Mouse (Mus musculus): ENCODE results near the gene Mau2. TPM values are rescaled to one million over a fixed set of nuclear protein-coding genes. Genes with fewer than 3 reads are reported as not detected.
"Not testable (repeated sequence)": the region's sequence is repeated elsewhere in the genome, so short reads cannot be mapped to it uniquely, and the experiment has no call there.

Gene Mau2
- polyA plus RNA-seq, 1 experiment from 2014 or later, result 22.7 TPM

- peaks cover 39% of the 10 kb centered on the region for H3K36me3 ChIP-seq
- H3K27me3 ChIP-seq, result no peaks in the 10 kb centered on the region; the same call in 1 of the 2 replicates
- DNase-seq (no peak), ATAC-seq (ENCODE audit: low read depth) (peak; percentile 78)
- H3K27ac ChIP-seq, result no peak within 1 kb of the TSS
- peaks cover 20% of the 10 kb centered on the region for H3K4me1 ChIP-seq (replicated peaks)
- H3K4me2 ChIP-seq, result peak within 1 kb of the TSS; percentile 68
- WGBS (ENCODE audit: insufficient replicate concordance), result 13% methylated on average over 14 of the region's 27 CpGs
- H3K4me3 ChIP-seq (replicated peaks), result peak within 1 kb of the TSS; percentile 38
- peak within 1 kb of the TSS; percentile 47 for H3K9ac ChIP-seq
- H3K9me3 ChIP-seq (replicated peaks), result no peaks in the 10 kb centered on the region
These were observed 30.0 kb upstream of the Mau2 start, which contains the start of gene Tm6sf2 for GRCm38 (mm10) chr8:70072441-70073069. Tm6sf2 (plus strand) TSS chr8:70072924.

DNA sequence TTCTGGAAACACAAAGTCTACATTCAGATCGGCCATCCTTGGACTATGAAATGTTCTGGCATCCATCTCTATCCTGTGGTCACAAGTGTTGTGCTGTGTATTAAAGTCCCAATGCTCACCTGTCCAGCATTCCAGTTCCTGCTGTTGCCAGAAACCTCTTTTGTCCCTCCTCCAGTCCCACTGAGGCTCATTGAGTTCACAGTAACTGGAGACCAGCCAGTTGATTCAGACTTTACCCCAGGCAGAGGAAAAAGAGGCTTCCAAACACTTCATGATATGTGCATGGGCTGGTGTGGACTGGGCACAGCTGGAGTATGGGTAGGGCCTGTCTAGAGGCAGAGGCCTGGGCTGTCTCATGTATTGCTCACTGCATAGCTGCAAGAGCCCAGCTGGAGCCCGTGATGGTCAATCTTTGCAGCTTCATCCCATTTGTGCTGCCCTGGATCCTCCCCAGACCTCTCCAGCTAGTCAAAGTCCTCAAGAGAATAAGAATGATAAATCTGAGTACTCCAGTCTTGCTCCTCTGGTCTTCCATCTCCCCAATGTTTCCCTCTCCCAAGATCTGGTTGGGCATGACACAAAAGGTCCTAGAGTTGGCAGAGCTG is 29.4 kb upstream of the Mau2 start:
- Histone ChIP-seq H3K9ac (no peak overlapping the region), H3K4me1 (replicated peaks) (peaks cover 20% of the 10 kb centered on the region), H3K27ac (no peak overlapping the region), H3K4me2 (peak overlapping the region; percentile 68), H3K27me3 (no peaks in the 10 kb centered on the region; the same call in 1 of the 2 replicates), H3K36me3 (peaks cover 45% of the 10 kb centered on the region), H3K4me3 (replicated peaks) (no peak overlapping the region), H3K9me3 (replicated peaks) (no peaks in the 10 kb centered on the region)
- no peak for DNase-seq
- 63% methylated on average over 2 of the region's 2 CpGs for WGBS (ENCODE audit: insufficient replicate concordance)
- no peak for ATAC-seq (ENCODE audit: low read depth)

- Histone ChIP-seq H3K4me2 (no peak overlapping the region), H3K27ac (no peak overlapping the region), H3K9ac (no peak overlapping the region), H3K36me3 (peaks cover 93% of the 10 kb centered on the region), H3K4me1 (replicated peaks) (no peaks in the 10 kb centered on the region), H3K4me3 (replicated peaks) (no peak overlapping the region), H3K9me3 (replicated peaks) (no peaks in the 10 kb centered on the region), H3K27me3 (no peaks in the 10 kb centered on the region)
- WGBS (ENCODE audit: insufficient replicate concordance), result 75% methylated on average over 1 of the region's 1 CpGs
- no peak for DNase-seq
- ATAC-seq (ENCODE audit: low read depth), result no peak
These were observed 15.2 kb upstream of the Mau2 start for GRCm38 (mm10) chr8:70057721-70058120.

DNA sequence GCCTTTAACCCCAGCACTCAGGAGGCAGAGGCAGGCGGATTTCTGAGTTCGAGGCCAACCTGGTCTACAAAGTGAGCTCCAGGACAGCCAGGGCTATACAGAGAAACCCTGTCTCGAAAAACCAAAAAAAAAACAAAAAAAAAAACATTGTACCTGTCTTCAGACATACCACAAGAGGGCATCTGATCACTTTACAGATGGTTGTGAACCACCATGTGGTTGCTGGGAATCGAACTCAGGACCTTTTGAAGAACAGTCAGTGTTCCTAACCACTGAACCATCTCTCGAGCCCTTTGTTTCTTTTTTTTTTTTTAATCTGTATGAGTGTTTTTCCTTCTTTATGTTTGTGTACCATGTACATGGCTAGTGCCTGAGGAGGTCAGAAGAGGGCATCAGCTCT is 7.9 kb upstream of the Mau2 start:
- not testable (repeated sequence) for H3K4me1 ChIP-seq (replicated peaks); H3K4me3 ChIP-seq (replicated peaks)

DNA sequence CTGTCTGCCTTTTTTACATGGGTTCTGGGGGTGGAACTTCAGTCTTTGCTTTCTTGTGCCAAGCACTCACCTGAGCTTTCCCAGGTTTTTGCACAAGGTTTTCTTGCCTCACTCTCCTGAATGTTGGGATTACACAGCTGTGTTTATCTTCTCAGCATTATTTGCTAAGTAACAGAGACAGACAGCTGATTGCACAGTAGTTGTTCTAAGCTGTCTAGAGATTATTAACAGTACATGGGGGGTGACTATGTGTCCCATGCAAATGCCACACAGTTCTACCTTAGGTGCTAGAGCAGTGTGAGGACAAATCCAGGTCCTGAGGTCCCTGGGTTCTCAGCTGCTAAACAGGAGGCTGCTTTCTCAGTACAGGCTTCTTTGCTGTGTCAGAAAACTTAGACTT is 7.1 kb upstream of the Mau2 start:
- no peak for ATAC-seq (ENCODE audit: low read depth)
- H3K4me1 ChIP-seq (replicated peaks), result peaks cover 2% of the 10 kb centered on the region

More for the DNA sequence above, 7.9 kb upstream of the Mau2 start:
- H3K36me3 ChIP-seq, result peaks cover 70% of the 10 kb centered on the region
- H3K27me3 ChIP-seq; H3K9ac ChIP-seq; DNase-seq; H3K9me3 ChIP-seq (replicated peaks); H3K4me2 ChIP-seq; ATAC-seq (ENCODE audit: low read depth); H3K27ac ChIP-seq: not testable (repeated sequence)
- 80% methylated on average over 5 of the region's 5 CpGs for WGBS (ENCODE audit: insufficient replicate concordance)

GRCm38 (mm10) chr8:70043996-70044395 is 1.5 kb upstream of the Mau2 start:
- Histone ChIP-seq H3K4me3 (replicated peaks) (peak overlapping the region; percentile 87), H3K4me2 (peak overlapping the region; percentile 94), H3K9ac (peak overlapping the region; percentile 95), H3K36me3 (peaks cover 14% of the 10 kb centered on the region), H3K4me1 (replicated peaks) (peaks cover 46% of the 10 kb centered on the region), H3K9me3 (replicated peaks) (no peaks in the 10 kb centered on the region), H3K27me3 (no peaks in the 10 kb centered on the region), H3K27ac (no peak overlapping the region)
- 75% methylated on average over 5 of the region's 5 CpGs for WGBS (ENCODE audit: insufficient replicate concordance)
- DNase-seq (no peak), ATAC-seq (ENCODE audit: low read depth) (no peak)

More for the DNA sequence above, 7.1 kb upstream of the Mau2 start:
- H3K36me3 ChIP-seq, result peaks cover 63% of the 10 kb centered on the region
- no peak overlapping the region for H3K4me3 ChIP-seq (replicated peaks)
- no peak overlapping the region for H3K4me2 ChIP-seq
- no peak overlapping the region for H3K9ac ChIP-seq
- no peak overlapping the region for H3K27ac ChIP-seq
- no peaks in the 10 kb centered on the region for H3K27me3 ChIP-seq
- no peak for DNase-seq
- no peaks in the 10 kb centered on the region for H3K9me3 ChIP-seq (replicated peaks)

DNA sequence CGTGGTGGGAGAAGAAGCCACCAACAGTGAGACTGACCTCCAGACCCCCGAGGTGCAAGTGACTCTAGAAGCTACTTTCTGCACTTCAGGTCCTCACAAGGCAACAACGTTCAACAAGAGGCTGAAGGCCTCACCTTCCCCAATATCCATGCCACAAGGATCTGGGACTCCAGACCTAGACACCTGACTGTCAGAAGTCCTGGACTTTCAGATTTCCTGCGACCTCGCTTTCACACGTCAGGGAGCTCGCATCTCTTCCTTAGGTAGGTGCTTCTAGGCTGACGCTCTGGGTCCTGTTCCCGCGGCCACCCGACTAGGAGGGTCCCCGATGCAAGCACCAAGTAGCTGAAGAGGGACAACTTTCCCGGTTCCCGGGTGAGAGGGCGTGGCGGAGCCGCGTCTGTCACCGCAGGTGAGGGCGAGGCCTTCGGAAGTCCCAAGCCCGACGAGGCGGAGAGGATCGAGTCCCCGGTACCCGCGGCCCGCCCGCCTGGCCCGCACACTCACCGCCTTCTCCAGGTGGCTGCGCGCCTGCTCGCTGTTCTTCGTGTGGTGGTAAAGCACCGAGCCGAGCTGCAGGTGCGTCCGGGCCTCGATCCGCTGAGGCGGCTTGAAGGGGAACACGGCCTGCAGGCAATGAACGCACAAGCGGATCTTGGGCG is 518 bp downstream of the Mau2 start:
- ATAC-seq (ENCODE audit: low read depth) (peak; percentile 32; the same call in 1 of the 2 replicates), DNase-seq (peak; percentile 50)
- Histone ChIP-seq H3K9ac (peak overlapping the region; percentile 95), H3K27me3 (no peaks in the 10 kb centered on the region), H3K4me2 (peak overlapping the region; percentile 89), H3K27ac (peak overlapping the region; percentile 88), H3K4me3 (replicated peaks) (peak overlapping the region; percentile 87), H3K4me1 (replicated peaks) (peaks cover 66% of the 10 kb centered on the region), H3K36me3 (peaks cover 6% of the 10 kb centered on the region; the same call in 1 of the 2 replicates), H3K9me3 (replicated peaks) (no peaks in the 10 kb centered on the region)
- under 1% methylated on average over 47 of the region's 47 CpGs for WGBS (ENCODE audit: insufficient replicate concordance)

DNA sequence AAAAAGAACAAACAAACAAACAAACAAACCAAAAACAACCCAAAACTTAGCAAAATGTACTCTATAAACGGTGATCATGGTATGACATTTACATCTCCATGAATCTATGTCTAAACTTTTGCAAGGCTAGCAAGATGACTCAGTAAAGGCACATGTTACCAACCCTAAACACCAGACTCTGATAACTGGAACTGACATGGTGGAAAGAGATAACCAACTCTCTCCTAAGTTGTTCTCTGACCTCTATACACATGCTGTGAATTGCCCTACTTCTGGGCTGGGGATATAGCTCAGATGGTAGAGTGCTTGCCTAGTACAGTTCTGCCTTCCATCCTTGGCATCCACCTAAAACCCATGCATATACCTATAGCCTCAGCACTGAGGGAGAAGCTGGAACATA is 4.5 kb downstream of the Mau2 start:
- Histone ChIP-seq H3K9me3 (replicated peaks) (no peaks in the 10 kb centered on the region), H3K4me3 (replicated peaks) (no peak overlapping the region), H3K27ac (peak overlapping the region; percentile 91), H3K36me3 (peaks cover 21% of the 10 kb centered on the region), H3K27me3 (no peaks in the 10 kb centered on the region), H3K4me1 (replicated peaks) (peaks cover 62% of the 10 kb centered on the region), H3K9ac (peak overlapping the region; percentile 42), H3K4me2 (peak overlapping the region; percentile 48)
- WGBS (ENCODE audit: insufficient replicate concordance), result 51% methylated on average over 1 of the region's 1 CpGs
- DNase-seq (no peak), ATAC-seq (ENCODE audit: low read depth) (peak; percentile 72)

DNA sequence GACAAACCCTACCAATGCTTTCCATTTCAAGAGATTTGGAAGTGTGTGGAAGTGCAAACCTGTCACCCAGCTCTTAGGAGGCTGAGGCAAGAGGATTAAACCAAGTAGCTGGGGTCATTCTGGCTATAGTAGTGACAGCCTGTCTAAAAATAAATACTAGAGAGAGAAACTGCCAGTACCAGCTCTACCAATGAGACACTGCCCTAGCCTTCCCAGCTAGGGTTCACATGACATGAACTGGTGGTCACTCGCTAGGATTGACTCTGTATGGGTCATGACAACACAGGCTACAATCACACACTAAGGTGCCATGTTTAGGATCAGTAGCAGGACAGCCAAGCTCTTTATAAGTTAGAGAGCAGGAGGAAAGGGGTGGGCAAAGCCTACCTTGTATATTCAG is 12.3 kb downstream of the Mau2 start:
- Histone ChIP-seq H3K9me3 (replicated peaks) (no peaks in the 10 kb centered on the region), H3K27ac (no peak overlapping the region), H3K4me3 (replicated peaks) (no peak overlapping the region), H3K4me2 (no peak overlapping the region), H3K4me1 (replicated peaks) (peaks cover 5% of the 10 kb centered on the region; the same call in 1 of the 2 replicates), H3K27me3 (no peaks in the 10 kb centered on the region), H3K36me3 (peaks cover 79% of the 10 kb centered on the region), H3K9ac (no peak overlapping the region)
- DNase-seq (no peak), ATAC-seq (ENCODE audit: low read depth) (no peak)
- WGBS (ENCODE audit: insufficient replicate concordance), result 94% methylated on average over 1 of the region's 1 CpGs

DNA sequence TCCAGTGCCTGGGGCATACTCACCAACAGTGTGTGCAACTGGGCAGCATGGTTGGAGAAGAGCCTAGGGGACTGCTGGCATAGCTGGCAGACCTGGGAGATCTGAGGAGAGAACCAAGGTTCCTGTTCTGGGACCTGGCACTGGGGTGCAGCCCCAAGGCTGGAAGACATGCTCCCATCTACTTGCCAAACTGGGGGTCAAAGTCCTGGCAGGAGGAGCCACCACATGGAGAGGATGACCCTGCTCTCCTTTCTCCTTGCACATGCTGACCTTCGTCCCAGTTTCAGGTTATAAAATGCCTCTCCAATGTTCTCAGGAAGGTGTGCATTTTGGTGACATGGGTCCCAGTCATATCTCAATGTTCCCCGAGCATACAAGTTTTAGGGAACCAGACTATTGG is 16.4 kb downstream of the Mau2 start:
- DNase-seq, result no peak
- peaks cover 5% of the 10 kb centered on the region; the same call in 1 of the 2 replicates for H3K4me1 ChIP-seq (replicated peaks)
- H3K4me3 ChIP-seq (replicated peaks), result no peak overlapping the region
- H3K9me3 ChIP-seq (replicated peaks), result no peaks in the 10 kb centered on the region
- H3K4me2 ChIP-seq, result no peak overlapping the region
- H3K36me3 ChIP-seq, result peaks cover 100% of the 10 kb centered on the region
- ATAC-seq (ENCODE audit: low read depth), result no peak
- H3K27ac ChIP-seq, result no peak overlapping the region
- H3K27me3 ChIP-seq, result no peaks in the 10 kb centered on the region
- no peak overlapping the region for H3K9ac ChIP-seq
- 86% methylated on average over 2 of the region's 2 CpGs for WGBS (ENCODE audit: insufficient replicate concordance)

DNA sequence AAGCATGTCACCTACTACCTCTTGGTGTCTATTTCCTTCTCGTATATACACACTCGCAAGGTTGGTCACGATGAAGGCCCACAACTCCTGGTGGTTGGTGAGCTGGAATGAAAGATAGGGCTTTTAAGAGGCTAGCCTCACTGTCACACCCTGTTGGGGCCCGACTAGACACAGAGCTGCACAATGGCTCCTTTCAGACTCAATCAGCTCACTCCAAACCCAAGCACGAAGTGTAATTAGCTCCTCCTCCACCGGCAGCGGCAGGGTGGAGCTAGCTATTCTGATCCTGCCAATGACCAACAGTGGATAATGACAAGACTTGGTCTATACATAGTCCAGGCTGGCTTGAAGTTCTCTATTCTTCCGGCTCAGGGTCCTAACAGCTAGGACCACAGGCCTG is 18.9 kb downstream of the Mau2 start:
- DNase-seq (no peak), ATAC-seq (ENCODE audit: low read depth) (peak; percentile 53; the same call in 1 of the 2 replicates)
- Histone ChIP-seq H3K27me3 (no peaks in the 10 kb centered on the region), H3K4me3 (replicated peaks) (no peak overlapping the region), H3K4me1 (replicated peaks) (peaks cover 5% of the 10 kb centered on the region; the same call in 1 of the 2 replicates), H3K9ac (no peak overlapping the region), H3K9me3 (replicated peaks) (no peaks in the 10 kb centered on the region), H3K27ac (no peak overlapping the region), H3K4me2 (no peak overlapping the region), H3K36me3 (peaks cover 100% of the 10 kb centered on the region)
- 72% methylated on average over 8 of the region's 8 CpGs for WGBS (ENCODE audit: insufficient replicate concordance)

Measured in liver, embryonic 13.5 days (tissue).